Mouse (Mus musculus): ENCODE data around the gene Gucy1b2.

- TF ChIP-seq CTCF (IDR thresholded peaks at IDR 0.05; ENCODE audit: low read depth), result no peak
- no peak for TF ChIP-seq EP300 (optimal IDR thresholded peaks at IDR 0.05)
Measured at GRCm38 (mm10) chr14:62497391-62497790, 41.3 kb upstream of the Gucy1b2 start.

Data from stomach, postnatal 0 days (tissue).